Mouse (Mus musculus) midbrain, postnatal 0 days (tissue): ENCODE data around the gene Dscam. TPM values are rescaled to one million over a fixed set of nuclear protein-coding genes. Genes with fewer than 3 reads are reported as not detected.

Experiments
- ATAC-seq: fragments of 200-750 bp; cut with Nextera tagmentation; 2 replicates; pipeline ENCODE4 v1.8.0; 2017; ENCODE audit warnings: moderate number of reproducible peaks, mild to moderate bottlenecking, moderate TSS enrichment, moderate library complexity; ENCODE audit not compliant: low FRiP score
- DNase-seq: peaks from one replicate; pipeline ENCODE4 v3.0.0-alpha.2; 2015; ENCODE audit warnings: low spot score
- H3K27ac ChIP-seq: fragments of 300-500 bp; sonication (generic); 2 replicates; pipeline ENCODE4 v1.5.1; 2014; ENCODE audit warnings: low read depth, mild to moderate bottlenecking, low read length, mixed read lengths
- H3K27me3 ChIP-seq: fragments of 300-500 bp; sonication (generic); 2 replicates; pipeline ENCODE4 v1.6.1; 2014; ENCODE audit warnings: low read length, control low read depth, mixed read lengths; ENCODE audit not compliant: insufficient read depth
- H3K36me3 ChIP-seq: fragments of 300-500 bp; sonication (generic); 2 replicates; pipeline ENCODE4 v1.6.1; 2014; ENCODE audit warnings: low read length, control low read depth, mixed read lengths; ENCODE audit not compliant: insufficient read depth
- H3K4me1 ChIP-seq: fragments of 300-500 bp; sonication (generic); 2 replicates; pipeline ENCODE4 v1.6.1; 2014; ENCODE audit warnings: mild to moderate bottlenecking, control low read depth, antibody characterized with exemption, low read length, mixed read lengths; ENCODE audit not compliant: insufficient read depth
- H3K4me2 ChIP-seq: fragments of 300-500 bp; sonication (generic); 2 replicates; pipeline ENCODE4 v1.6.1; 2014; ENCODE audit warnings: low read depth, mild to moderate bottlenecking, low read length, mixed read lengths; ENCODE audit not compliant: poor library complexity, severe bottlenecking
- H3K4me3 ChIP-seq: fragments of 300-500 bp; sonication (generic); 2 replicates; pipeline ENCODE4 v1.5.1; 2014; ENCODE audit warnings: low read depth, mild to moderate bottlenecking, low read length, moderate library complexity
- H3K9ac ChIP-seq: fragments of 300-500 bp; sonication (generic); replicated peaks from 2 replicates; pipeline ENCODE4 v1.6.1; 2014; ENCODE audit warnings: mild to moderate bottlenecking, low read length, moderate library complexity, mixed read lengths; ENCODE audit not compliant: poor library complexity, severe bottlenecking
- H3K9me3 ChIP-seq: fragments of 300-500 bp; sonication (generic); 2 replicates; pipeline ENCODE4 v1.6.1; 2016; ENCODE audit warnings: low read length, control low read depth
- CTCF ChIP-seq: IDR thresholded peaks from 2 replicates; pipeline ENCODE4 v1.5.1; 2016; ENCODE audit warnings: antibody characterized with exemption, mild to moderate bottlenecking
- WGBS: fragments of 180-500 bp; shearing (Covaris S2); extraction: QIAGEN DNeasy Blood & Tissue Kit; methylation state at CpG from one replicate; pipeline ENCODE4 v1.1.7; 2014; 5-methylcytosine and 5-hydroxymethylcytosine counted together
- polyA plus RNA-seq: library from polyadenylated mRNA; unstranded; fragments of >200 nt; fragmentation: Nextera tagmentation; extraction: Ambion mirVana; gene quantifications from 2 replicates; pipeline ENCODE4 v1.2.1, GENCODE M21; 2015
- total RNA-seq: library from RNA; depleted of rRNA; stranded (reverse); fragments of >200 nt; gene quantifications from 2 replicates; pipeline ENCODE4 v1.2.3, GENCODE M21; 2014

Dscam gene
- total and polyA plus RNA-seq, 2 experiments from 2014 or later: 15.1 to 64.6 TPM

DNA sequence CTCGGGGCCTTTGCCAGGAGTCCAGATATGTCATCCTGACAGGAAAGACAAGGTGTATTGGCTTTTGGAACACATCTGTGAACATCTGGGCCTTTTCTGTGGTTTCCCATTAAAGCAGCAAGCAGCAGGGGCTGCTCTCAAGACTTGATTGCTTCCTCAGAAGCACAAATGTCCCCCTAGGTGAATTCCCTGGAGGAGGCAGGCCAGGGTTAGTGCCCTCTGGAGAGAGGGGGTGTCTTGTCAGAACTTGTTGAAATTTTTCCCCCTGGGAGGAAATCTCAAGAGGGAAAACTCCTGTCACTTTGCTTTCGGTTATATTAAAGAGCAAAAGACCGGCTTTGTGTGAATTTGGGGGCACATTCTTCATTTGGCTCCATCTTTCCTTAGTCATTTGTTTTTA is 1.9 kb downstream of the Dscam start:
- TF ChIP-seq CTCF: no peak
- Histone ChIP-seq H3K27me3 (no peaks in the 10 kb centered on the region), H3K4me2 (peak overlapping the region; percentile 79), H3K9ac (peak overlapping the region; percentile 97), H3K4me3 (peak overlapping the region; percentile 81), H3K9me3 (no peaks in the 10 kb centered on the region), H3K27ac (peak overlapping the region; percentile 99), H3K36me3 (no peaks in the 10 kb centered on the region), H3K4me1 (peaks cover 14% of the 10 kb centered on the region; the same call in 1 of the 2 replicates)
- 28% methylated on average over 3 of the region's 3 CpGs for WGBS
- ATAC-seq (no peak), DNase-seq (no peak)

DNA sequence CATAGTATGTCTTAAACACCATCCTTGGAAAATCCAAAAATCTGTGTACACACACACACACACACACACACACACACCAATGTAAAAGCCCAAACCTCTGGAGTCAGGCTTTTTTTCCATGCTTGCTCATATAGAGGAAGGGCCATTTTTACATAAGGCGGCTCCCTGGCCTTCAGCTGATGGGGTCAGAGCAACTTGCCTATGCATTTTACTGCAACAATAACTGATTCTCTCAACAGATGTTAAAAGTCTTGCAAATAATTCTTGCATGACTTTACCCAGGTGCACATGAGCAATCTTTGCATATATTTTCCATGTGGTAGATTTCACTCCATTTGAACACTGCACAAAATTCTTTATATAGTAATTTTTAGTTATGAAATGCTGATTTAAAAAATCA is 2.5 kb downstream of the Dscam start:
- H3K4me1 ChIP-seq: peaks cover 16% of the 10 kb centered on the region; the same call in 1 of the 2 replicates
- peak overlapping the region; percentile 81 for H3K4me3 ChIP-seq
- TF ChIP-seq CTCF: no peak
- H3K36me3 ChIP-seq: no peaks in the 10 kb centered on the region
- H3K9ac ChIP-seq: no peak overlapping the region
- ATAC-seq (no peak), DNase-seq (no peak)
- H3K27me3 ChIP-seq: no peaks in the 10 kb centered on the region
- no peaks in the 10 kb centered on the region for H3K9me3 ChIP-seq
- H3K27ac ChIP-seq: peak overlapping the region; percentile 99
- 63% methylated on average over 1 of the region's 1 CpGs for WGBS
- H3K4me2 ChIP-seq: peak overlapping the region; percentile 79

DNA sequence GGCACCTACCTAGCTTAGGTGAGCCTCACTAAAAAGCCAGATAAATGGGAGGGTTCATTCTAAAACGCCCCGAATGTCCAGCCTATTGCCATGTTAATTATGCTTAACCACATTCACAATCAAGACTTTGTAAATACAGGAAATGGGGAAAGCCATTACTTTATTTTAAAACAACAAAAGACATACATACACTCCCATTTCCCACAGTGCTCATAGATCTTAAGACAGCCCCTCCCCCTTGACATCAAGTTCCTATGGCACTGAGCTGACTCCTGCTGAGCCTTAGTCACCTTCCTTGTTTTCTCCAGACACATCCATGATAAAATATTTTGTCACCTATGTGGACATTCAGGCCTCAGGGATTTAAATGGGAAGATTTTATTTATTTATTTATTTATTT is 4.4 kb downstream of the Dscam start:
- 35% methylated on average over 2 of the region's 2 CpGs for WGBS
- Histone ChIP-seq H3K27ac (peak overlapping the region; percentile 82), H3K4me1 (peaks cover 15% of the 10 kb centered on the region; the same call in 1 of the 2 replicates), H3K4me2 (peak overlapping the region; percentile 94), H3K4me3 (peak overlapping the region; percentile 46), H3K9ac (peak overlapping the region; percentile 67), H3K27me3 (no peaks in the 10 kb centered on the region), H3K36me3 (no peaks in the 10 kb centered on the region), H3K9me3 (no peaks in the 10 kb centered on the region)
- DNase-seq: no peak
- TF ChIP-seq CTCF: no peak
- no peak for ATAC-seq

DNA sequence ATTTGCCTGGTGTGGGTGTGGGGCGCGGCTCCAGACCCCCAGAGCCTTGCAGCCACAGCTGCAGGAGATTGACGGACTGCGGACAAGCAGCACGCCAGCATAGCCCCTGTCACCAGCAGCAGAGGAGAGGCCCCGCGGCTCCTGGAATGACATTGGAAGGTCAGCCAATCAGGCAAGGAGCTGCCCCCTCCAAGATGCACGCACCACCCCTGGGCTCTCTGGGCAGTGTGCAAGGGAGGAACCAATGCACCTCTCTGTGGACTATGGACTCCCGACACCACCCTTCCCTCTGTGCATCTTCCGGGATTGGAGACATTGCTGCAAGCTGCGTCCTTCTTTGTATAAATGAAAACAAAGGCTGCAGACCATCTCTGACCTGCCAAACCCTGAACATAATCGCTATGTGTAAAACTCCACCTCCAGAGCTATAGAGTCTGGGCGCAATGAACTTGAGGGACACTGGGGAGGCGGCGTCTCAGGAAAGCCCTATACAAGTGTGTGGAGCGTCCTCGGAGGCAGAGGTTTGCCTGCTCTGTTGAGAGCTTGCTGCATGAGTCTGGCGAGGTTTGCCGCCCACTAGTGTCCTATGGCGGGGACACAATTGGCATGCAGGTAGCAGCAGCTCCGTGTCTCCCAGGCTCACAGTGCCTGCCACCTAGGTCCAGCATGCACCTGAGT is 5.0 kb downstream of the Dscam start:
- ATAC-seq (peak; percentile 75), DNase-seq (peak; percentile 93)
- Histone ChIP-seq H3K9me3 (no peaks in the 10 kb centered on the region), H3K36me3 (no peaks in the 10 kb centered on the region), H3K27ac (peak overlapping the region; percentile 82), H3K4me2 (peak overlapping the region; percentile 94), H3K4me1 (peaks cover 17% of the 10 kb centered on the region; the same call in 1 of the 2 replicates), H3K4me3 (peak overlapping the region; percentile 46), H3K27me3 (no peaks in the 10 kb centered on the region), H3K9ac (peak overlapping the region; percentile 67)
- under 1% methylated on average over 21 of the region's 21 CpGs for WGBS
- TF ChIP-seq CTCF: peak; percentile 89

DNA sequence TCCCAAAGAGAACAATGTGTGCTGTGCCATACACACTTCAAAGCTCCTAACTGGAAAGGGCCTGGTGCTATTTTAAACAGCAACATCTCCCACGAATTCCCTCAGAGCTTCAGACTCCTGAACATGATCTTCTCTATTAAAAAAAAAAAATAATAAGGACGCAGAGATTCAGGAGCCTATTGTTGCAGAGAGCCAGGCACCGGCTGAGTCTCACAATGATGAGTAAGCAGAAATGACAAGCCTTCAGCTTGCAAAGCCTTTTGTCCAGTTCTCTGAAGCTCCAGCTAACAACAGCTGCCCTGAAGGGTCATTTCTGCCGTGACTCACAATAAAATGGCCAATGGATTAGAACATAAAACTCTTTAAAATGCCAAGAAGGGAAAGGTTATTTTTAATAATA is 12.3 kb downstream of the Dscam start:
- no peak for TF ChIP-seq CTCF
- WGBS: 7% methylated on average over 4 of the region's 4 CpGs
- H3K27me3 ChIP-seq: no peaks in the 10 kb centered on the region
- ATAC-seq: no peak
- no peak overlapping the region; the same call in 1 of the 2 replicates for H3K4me2 ChIP-seq
- H3K4me3 ChIP-seq: no peak overlapping the region
- no peak overlapping the region for H3K9ac ChIP-seq
- peak overlapping the region; percentile 32; the same call in 1 of the 2 replicates for H3K27ac ChIP-seq
- no peak for DNase-seq
- no peaks in the 10 kb centered on the region for H3K36me3 ChIP-seq
- H3K4me1 ChIP-seq: peaks cover 4% of the 10 kb centered on the region; the same call in 1 of the 2 replicates
- no peaks in the 10 kb centered on the region for H3K9me3 ChIP-seq

DNA sequence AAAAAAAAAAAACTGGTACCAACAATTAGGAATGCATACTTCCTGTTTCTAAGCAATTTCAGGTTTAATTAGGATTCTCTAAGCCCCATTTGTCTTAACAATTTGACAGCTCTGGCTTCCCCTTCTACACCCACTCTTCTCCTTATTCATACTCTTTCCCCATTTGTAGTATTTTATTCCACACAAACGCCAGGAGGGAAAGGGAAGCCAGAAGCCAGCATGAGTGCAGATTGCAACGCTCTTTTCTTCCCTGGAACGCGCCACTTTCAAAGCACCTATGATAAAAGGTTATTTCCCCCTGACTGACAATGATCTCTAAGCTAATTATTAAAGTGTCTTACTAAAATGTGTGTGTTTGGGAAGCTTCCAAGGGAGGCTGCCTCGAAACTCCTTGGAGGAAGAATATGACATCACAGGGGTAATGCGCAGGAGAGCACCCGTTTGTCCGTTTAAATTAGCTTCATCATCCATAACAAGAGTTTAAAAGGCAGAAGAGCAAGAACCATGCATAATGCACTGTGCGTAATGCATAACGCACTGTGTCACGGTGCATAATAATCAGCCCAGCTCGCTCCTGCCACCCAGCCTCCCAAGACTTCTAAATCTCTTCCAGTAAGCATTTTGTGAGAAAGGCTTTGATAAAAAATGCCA is 25.9 kb downstream of the Dscam start:
- WGBS: 16% methylated on average over 12 of the region's 12 CpGs
- no peaks in the 10 kb centered on the region for H3K36me3 ChIP-seq
- peak overlapping the region; percentile 7; the same call in 1 of the 2 replicates for H3K4me2 ChIP-seq
- 0 out of 2 replicates have a peak overlapping the region, but pooled peaks have one; percentile 15 for H3K9ac ChIP-seq
- H3K9me3 ChIP-seq: no peaks in the 10 kb centered on the region
- peak overlapping the region; percentile 13 for H3K27ac ChIP-seq
- peak; percentile 50 for DNase-seq
- H3K4me3 ChIP-seq: no peak overlapping the region
- H3K27me3 ChIP-seq: no peaks in the 10 kb centered on the region
- H3K4me1 ChIP-seq: 0 out of 2 replicates have a peak, but pooled peaks cover 3% of the 10 kb centered on the region
- ATAC-seq: no peak
- TF ChIP-seq CTCF: no peak
